21 mouse cellular contexts compared by ENCODE assay signal in genomic region chr6:135914608-135915007, GRCm38 (mm10).
DNase-seq lines count a peak whose midpoint lies in the region; ATAC-seq and TF ChIP-seq lines count a peak whose summit lies in the region.
"Had no signal": no experiment of that assay in that cellular context is flagged by ENCODE, and none has a peak within 500 bp of the region (broad histone marks: within the 10 kb centered on the region; RNA-seq: fewer than 3 reads in every experiment).

No protein-coding gene starts in this region.

- WGBS in hindbrain, embryonic 11.5 days, result 87% methylated on average over 5 of the region's 5 CpGs
- 93% methylated on average over 5 of the region's 5 CpGs for WGBS in hindbrain, embryonic 12.5 days
- 88% methylated on average over 5 of the region's 5 CpGs for WGBS in lung, embryonic 14.5 days
- 91% methylated on average over 5 of the region's 5 CpGs for WGBS in olfactory bulb, adult 2 months

- H3K9ac ChIP-seq in hindbrain, embryonic 11.5 days (ENCODE audit: low read depth, low read length), result no peak overlapping the region
- no peak overlapping the region for H3K9ac ChIP-seq in hindbrain, embryonic 12.5 days
- H3K9ac ChIP-seq in lung, embryonic 14.5 days, result no peak overlapping the region
- no peak overlapping the region for H3K9ac ChIP-seq in ES-E14 (ENCODE audit: insufficient read depth, low read depth, low read length, poor library complexity, severe bottlenecking)
- H3K9ac ChIP-seq: limb, embryonic 12.5 days; liver, embryonic 15.5 days had no signal

- in situ Hi-C loops in ES-E14 (cut with MboI; ENCODE audit: low sequenced_read_pairs in 2 of 2, unreplicated experiment in 2 of 2), result no loop called here

- peak; percentile 27 for TF ChIP-seq CTCF in lung, embryonic 14.5 days (IDR thresholded peaks at IDR 0.05; ENCODE audit: low read depth)
- TF ChIP-seq CTCF in olfactory bulb, adult 2 months (IDR thresholded peaks at IDR 0.05; ENCODE audit: insufficient read depth, low read depth, low read length), result 0 out of 2 replicates have a peak, but pooled peaks have one; percentile 15

- H3K4me1 ChIP-seq in hindbrain, embryonic 11.5 days (replicated peaks; ENCODE audit: control insufficient read depth, insufficient read depth, low read length), result no peaks in the 10 kb centered on the region
- no peaks in the 10 kb centered on the region for H3K4me1 ChIP-seq in hindbrain, embryonic 12.5 days
- no peaks in the 10 kb centered on the region for H3K4me1 ChIP-seq in lung, embryonic 14.5 days (ENCODE audit: insufficient read depth)
- H3K4me1 ChIP-seq in ES-E14 (ENCODE audit: control insufficient read depth in 2 of 2, insufficient read depth in 2 of 2, low read length in 2 of 2, poor library complexity in 1 of 2), result no peaks in the 10 kb centered on the region
- peaks cover 16% of the 10 kb centered on the region for H3K4me1 ChIP-seq in olfactory bulb, adult 2 months (ENCODE audit: control insufficient read depth, insufficient read depth, low read length)
- H3K4me1 ChIP-seq: liver, embryonic 15.5 days had no signal

- no peaks in the 10 kb centered on the region for H3K36me3 ChIP-seq in hindbrain, embryonic 11.5 days (ENCODE audit: control insufficient read depth, insufficient read depth, low read length)
- H3K36me3 ChIP-seq in hindbrain, embryonic 12.5 days, result no peaks in the 10 kb centered on the region
- H3K36me3 ChIP-seq in lung, embryonic 14.5 days (ENCODE audit: insufficient read depth), result no peaks in the 10 kb centered on the region
- H3K36me3 ChIP-seq in ES-E14 (ENCODE audit: control insufficient read depth, insufficient read depth, low read length, poor library complexity, severe bottlenecking), result no peaks in the 10 kb centered on the region
- H3K36me3 ChIP-seq: limb, embryonic 12.5 days; liver, embryonic 15.5 days had no signal

- H3K4me3 ChIP-seq in hindbrain, embryonic 11.5 days (ENCODE audit: low read depth, low read length), result no peak overlapping the region
- H3K4me3 ChIP-seq in hindbrain, embryonic 12.5 days, result no peak overlapping the region
- H3K4me3 ChIP-seq in lung, embryonic 14.5 days (ENCODE audit: low read depth, low read length), result no peak overlapping the region
- no peak overlapping the region for H3K4me3 ChIP-seq in ES-E14 (ENCODE audit: insufficient read depth in 1 of 2, low read depth in 1 of 2, low read length in 2 of 2, poor library complexity in 1 of 2, severe bottlenecking in 1 of 2)
- no peak overlapping the region for H3K4me3 ChIP-seq in olfactory bulb, adult 2 months (ENCODE audit: insufficient read depth, low read depth, low read length)
- H3K4me3 ChIP-seq: limb, embryonic 12.5 days; liver, embryonic 15.5 days had no signal

- no peaks in the 10 kb centered on the region for H3K27me3 ChIP-seq in hindbrain, embryonic 11.5 days (ENCODE audit: control insufficient read depth, insufficient read depth, low read length)
- H3K27me3 ChIP-seq in hindbrain, embryonic 12.5 days, result no peaks in the 10 kb centered on the region
- no peaks in the 10 kb centered on the region for H3K27me3 ChIP-seq in lung, embryonic 14.5 days (ENCODE audit: insufficient read depth, low read length)
- H3K27me3 ChIP-seq: CH12.LX; limb, embryonic 12.5 days; liver, embryonic 15.5 days had no signal

- H3K4me2 ChIP-seq in hindbrain, embryonic 11.5 days (replicated peaks; ENCODE audit: low read depth, low read length), result no peak overlapping the region
- H3K4me2 ChIP-seq in hindbrain, embryonic 12.5 days (replicated peaks), result no peak overlapping the region
- H3K4me2 ChIP-seq in lung, embryonic 14.5 days, result no peak overlapping the region
- H3K4me2 ChIP-seq: limb, embryonic 12.5 days; liver, embryonic 15.5 days had no signal

- DNase-seq in hindbrain, embryonic 11.5 days (ENCODE audit: low spot score), result peak; percentile 32
- DNase-seq in lung, embryonic 14.5 days, result no peak
- DNase-seq in lung, postnatal 4 days, result no peak
- peak; percentile 35 for DNase-seq in ES-E14 (ENCODE audit: low read depth, low spot score)
- DNase-seq in frontal cortex, postnatal 14 days (ENCODE audit: low spot score in 2 of 2), result no peak
- DNase-seq: adrenal gland, postnatal 36 days; cerebellum, adult 8-10 months; gastrocnemius, postnatal 10 days; kidney, adult 9 months; kidney, postnatal 36 days; layer of hippocampus, adult 9-11 months; lung, postnatal 14 days; retina, postnatal 1 day; thymus, postnatal 4 days had no signal

- TF ChIP-seq POLR2A in olfactory bulb, adult 2 months (IDR thresholded peaks at IDR 0.05; ENCODE audit: insufficient read depth, low read depth, low read length), result no peak

- H3K9me3 ChIP-seq in hindbrain, embryonic 11.5 days (ENCODE audit: control insufficient read depth, low read length), result no peaks in the 10 kb centered on the region
- no peaks in the 10 kb centered on the region for H3K9me3 ChIP-seq in hindbrain, embryonic 12.5 days (replicated peaks)
- H3K9me3 ChIP-seq in lung, embryonic 14.5 days (ENCODE audit: low read depth, low read length), result no peaks in the 10 kb centered on the region
- H3K9me3 ChIP-seq in ES-E14 (ENCODE audit: control insufficient read depth, insufficient read depth, low read depth, low read length), result no peaks in the 10 kb centered on the region
- H3K9me3 ChIP-seq: liver, embryonic 15.5 days had no signal

- no peak overlapping the region for H3K27ac ChIP-seq in hindbrain, embryonic 11.5 days (ENCODE audit: low read depth, low read length)
- no peak overlapping the region for H3K27ac ChIP-seq in hindbrain, embryonic 12.5 days
- no peak overlapping the region for H3K27ac ChIP-seq in lung, embryonic 14.5 days (ENCODE audit: low read depth)
- H3K27ac ChIP-seq in ES-E14 (ENCODE audit: insufficient read depth, low read depth, low read length, poor library complexity, severe bottlenecking), result no peak overlapping the region
- no peak overlapping the region for H3K27ac ChIP-seq in olfactory bulb, adult 2 months (ENCODE audit: insufficient read depth, low read depth, low read length)
- H3K27ac ChIP-seq: limb, embryonic 12.5 days; liver, embryonic 15.5 days had no signal

- no peak for ATAC-seq in hindbrain, embryonic 11.5 days (ENCODE audit: low FRiP score)
- ATAC-seq in hindbrain, embryonic 12.5 days (ENCODE audit: low FRiP score), result no peak
- ATAC-seq in lung, embryonic 14.5 days (ENCODE audit: insufficient read depth), result no peak
- ATAC-seq: inflammation-experienced regulatory T-cells, adult 6 months; midbrain, embryonic 16.5 days had no signal

TF ChIP-seq in ES-E14, 5 proteins besides CTCF, POLR2A, EP300 and RAD21:
- peak; percentile 32; the same call in 1 of the 2 replicates for TF ChIP-seq ZC3H11A (IDR thresholded peaks at IDR 0.05; ENCODE audit: borderline replicate concordance, low read depth, low read length)
- TF ChIP-seq ZNF384 (IDR thresholded peaks at IDR 0.05; ENCODE audit: low read depth, low read length), result no peak
TF ChIP-seq in ES-E14: peak in this region for 1.

Comparison
In these comparisons a context has a peak if more than half of its experiments do, and no peak if none do; other contexts are left out.
1. DNase-seq: peak in hindbrain, embryonic 11.5 days (single experiment) and ES-E14 (single experiment); none in lung, embryonic 14.5 days (single experiment), lung, postnatal 4 days (0 of 2) and frontal cortex, postnatal 14 days (0 of 2).